Mouse (Mus musculus) small intestine, adult 2 months (tissue): ENCODE measurements around the gene Fthl17c. TPM values are rescaled to one million over a fixed set of nuclear protein-coding genes. Genes with fewer than 3 reads are reported as not detected.
"Not testable (repeated sequence)": the region's sequence is repeated elsewhere in the genome, so short reads cannot be mapped to it uniquely, and the experiment has no call there.

Experiments
- H3K27ac ChIP-seq: fragments of 200-500 bp; 2 replicates; pipeline ENCODE4 v1.5.1; 2012; ENCODE audit warnings: low read depth, low read length, control low read depth, inconsistent platforms; ENCODE audit not compliant: insufficient read depth
- H3K27me3 ChIP-seq: fragments of 200-500 bp; 2 replicates; pipeline ENCODE4 v1.6.1; 2012; ENCODE audit warnings: mild to moderate bottlenecking, moderate library complexity, low read length, inconsistent platforms; ENCODE audit not compliant: control insufficient read depth, insufficient read depth
- H3K36me3 ChIP-seq: fragments of 200-500 bp; 2 replicates; pipeline ENCODE4 v1.6.1; 2012; ENCODE audit warnings: mild to moderate bottlenecking, low read length, control low read depth, inconsistent platforms; ENCODE audit not compliant: control insufficient read depth, insufficient read depth
- H3K4me1 ChIP-seq: fragments of 200-500 bp; 2 replicates; pipeline ENCODE4 v1.6.1; 2012; ENCODE audit warnings: low read length, inconsistent platforms, mixed read lengths; ENCODE audit not compliant: control insufficient read depth, insufficient read depth, insufficient read length
- H3K4me3 ChIP-seq: fragments of 200-500 bp; 2 replicates; pipeline ENCODE4 v1.5.1; 2012; ENCODE audit warnings: low read depth, mild to moderate bottlenecking, control low read depth, inconsistent platforms, low read length, moderate library complexity
- CTCF ChIP-seq: fragments of 200-500 bp; IDR thresholded peaks from 2 replicates; pipeline ENCODE4 v1.5.1; 2012; ENCODE audit warnings: low read depth, mild to moderate bottlenecking, control low read depth, inconsistent platforms, low read length, moderate library complexity, mixed read lengths; ENCODE audit not compliant: insufficient replicate concordance, insufficient read length; ENCODE audit errors: extremely low read depth
- POLR2A ChIP-seq: fragments of 200-500 bp; IDR thresholded peaks from 2 replicates; pipeline ENCODE4 v1.6.1; 2012; ENCODE audit warnings: low read depth, mild to moderate bottlenecking, control low read depth, inconsistent platforms, low read length, moderate library complexity
- WGBS: fragments of 180-500 bp; shearing (Covaris S2); methylation state at CpG from one replicate; pipeline ENCODE4 v1.1.7; 2018; 5-methylcytosine and 5-hydroxymethylcytosine counted together
- polyA plus RNA-seq: library from polyadenylated mRNA; depleted of rRNA; stranded (reverse); fragments of >200 nt; gene quantifications from 2 replicates; pipeline ENCODE4 v1.2.3, GENCODE M21; 2012; rRNA removed

The Fthl17c gene
- not detected in 2 replicates for polyA plus RNA-seq

GRCm38 (mm10) chrX:8976459-8976858, at the start of gene Fthl17c:
Gene Fthl17c (minus strand): TSS chrX:8976559.
- no CpG with 5 or more reads among the region's 11 CpGs for whole genome bisulfite sequencing
- not testable (repeated sequence) for H3K27me3 ChIP-seq, H3K27ac ChIP-seq, H3K4me3 ChIP-seq, H3K36me3 ChIP-seq, H3K4me1 ChIP-seq

- WGBS = 53% methylated on average over 10 of the region's 10 CpGs
- Histone ChIP-seq H3K27me3 (no peaks in the 10 kb centered on the region), H3K4me3 (no peak overlapping the region), H3K27ac (no peak overlapping the region), H3K4me1 (no peaks in the 10 kb centered on the region), H3K36me3 (no peaks in the 10 kb centered on the region)
- no peak for TF ChIP-seq POLR2A
- TF ChIP-seq CTCF = no peak
Observed at GRCm38 (mm10) chrX:9019481-9019880, 43.1 kb upstream of the Fthl17c start.

- TF ChIP-seq POLR2A (no peak), CTCF (no peak)
- 40% methylated on average over 1 of the region's 1 CpGs for WGBS
Observed at GRCm38 (mm10) chrX:9016079-9016478, 39.7 kb upstream of the Fthl17c start.

GRCm38 (mm10) chrX:8986655-8987054, 10.3 kb upstream of the Fthl17c start, which contains the start of gene Fthl17d:
Gene Fthl17d (minus strand): TSS chrX:8986755.
- not testable (repeated sequence) for H3K27me3 ChIP-seq, H3K36me3 ChIP-seq, H3K4me1 ChIP-seq, H3K4me3 ChIP-seq, H3K27ac ChIP-seq
- no CpG with 5 or more reads among the region's 9 CpGs for WGBS

More at GRCm38 (mm10) chrX:9016079-9016478, 39.7 kb upstream of the Fthl17c start:
- no peaks in the 10 kb centered on the region for H3K27me3 ChIP-seq
- no peaks in the 10 kb centered on the region for H3K36me3 ChIP-seq
- no peak overlapping the region for H3K27ac ChIP-seq
- no peaks in the 10 kb centered on the region for H3K4me1 ChIP-seq
- H3K4me3 ChIP-seq = no peak overlapping the region

GRCm38 (mm10) chrX:8964618-8965017, 11.7 kb downstream of the Fthl17c start:
- H3K27me3 ChIP-seq, H3K4me3 ChIP-seq, H3K36me3 ChIP-seq, H3K27ac ChIP-seq, H3K4me1 ChIP-seq: not testable (repeated sequence)
- WGBS = 54% methylated on average over 4 of the region's 4 CpGs

GRCm38 (mm10) chrX:8962875-8963274, 13.5 kb downstream of the Fthl17c start, which contains the start of gene Fthl17b:
Gene Fthl17b (minus strand): TSS chrX:8962975.
- not testable (repeated sequence) for H3K36me3 ChIP-seq, H3K4me1 ChIP-seq, H3K27ac ChIP-seq, H3K27me3 ChIP-seq, H3K4me3 ChIP-seq
- 94% methylated on average over 4 of the region's 11 CpGs for WGBS

- 15% methylated on average over 7 of the region's 7 CpGs for WGBS
- not testable (repeated sequence) for H3K36me3 ChIP-seq
- peak; percentile 29; the same call in 1 of the 2 replicates for TF ChIP-seq CTCF
Observed at GRCm38 (mm10) chrX:8948130-8948805, 28.1 kb downstream of the Fthl17c start.

GRCm38 (mm10) chrX:8944041-8944440, 32.3 kb downstream of the Fthl17c start:
- Histone ChIP-seq H3K4me3 (no peak overlapping the region), H3K4me1 (no peaks in the 10 kb centered on the region), H3K27me3 (no peaks in the 10 kb centered on the region), H3K27ac (no peak overlapping the region), H3K36me3 (no peaks in the 10 kb centered on the region)
- WGBS = 48% methylated on average over 8 of the region's 8 CpGs
- TF ChIP-seq CTCF = no peak
- no peak for TF ChIP-seq POLR2A

More at GRCm38 (mm10) chrX:8948130-8948805, 28.1 kb downstream of the Fthl17c start:
- H3K4me3 ChIP-seq, H3K27ac ChIP-seq, H3K4me1 ChIP-seq, H3K27me3 ChIP-seq: not testable (repeated sequence)
